Mouse (Mus musculus) E14TG2a.4 (cell line): ENCODE results near the gene Hyal3.

Source experiments
- H3K27me3 ChIP-seq: 2 replicates; pipeline ENCODE4 v1.6.1; 2014; ENCODE audit warnings: low read length, control low read depth; ENCODE audit not compliant: insufficient read depth
- H3K36me3 ChIP-seq: 2 replicates; pipeline ENCODE4 v1.6.1; 2014; ENCODE audit warnings: low read length, control low read depth; ENCODE audit not compliant: insufficient read depth
- H3K4me1 ChIP-seq: replicated peaks from 2 replicates; pipeline ENCODE4 v1.6.1; 2014; ENCODE audit warnings: low read depth, low read length, control low read depth
- H3K4me3 ChIP-seq: replicated peaks from 2 replicates; pipeline ENCODE4 v1.5.1; 2014; ENCODE audit warnings: mild to moderate bottlenecking, low read length
- H3K9me3 ChIP-seq: 2 replicates; pipeline ENCODE4 v1.6.1; 2014; ENCODE audit warnings: low read length, control low read depth
- CTCF ChIP-seq: conservative IDR thresholded peaks from 2 replicates; pipeline ENCODE4 v1.5.1; 2014; ENCODE audit warnings: low read length
- NANOG ChIP-seq: IDR thresholded peaks from 2 replicates; pipeline ENCODE4 v1.6.1; 2014; ENCODE audit warnings: borderline replicate concordance, low read length, mixed read lengths
- POU5F1 ChIP-seq: IDR thresholded peaks from 2 replicates; pipeline ENCODE4 v1.6.1; 2014; ENCODE audit warnings: low read length, borderline replicate concordance

The Hyal3 gene

DNA sequence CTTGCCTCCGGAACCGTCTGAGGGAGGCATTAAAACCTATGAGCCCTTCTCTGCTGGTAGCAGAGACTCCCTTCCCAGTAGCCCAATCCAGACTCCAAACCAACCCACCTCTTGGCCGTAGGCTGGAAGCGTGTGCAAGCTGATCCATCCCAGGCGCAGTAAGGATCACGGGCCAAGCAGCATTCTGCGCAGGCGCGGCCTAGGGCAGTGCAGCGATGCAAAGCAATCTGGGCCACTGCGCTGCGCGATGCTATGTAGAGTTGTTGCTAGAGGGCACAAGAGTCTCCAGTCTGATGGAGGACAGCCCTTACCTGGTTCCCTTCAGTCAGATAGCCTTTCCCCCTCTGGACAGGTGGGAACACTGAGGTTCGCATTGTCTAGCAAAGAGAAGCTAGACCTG is 19.2 kb downstream of the Hyal3 start:
- no peak for TF ChIP-seq POU5F1
- no peak for TF ChIP-seq NANOG
- TF ChIP-seq CTCF = no peak
- Histone ChIP-seq H3K4me3 (peak overlapping the region; percentile 72), H3K9me3 (no peaks in the 10 kb centered on the region), H3K27me3 (peaks cover 90% of the 10 kb centered on the region), H3K36me3 (peaks cover 10% of the 10 kb centered on the region), H3K4me1 (peaks cover 67% of the 10 kb centered on the region)

DNA sequence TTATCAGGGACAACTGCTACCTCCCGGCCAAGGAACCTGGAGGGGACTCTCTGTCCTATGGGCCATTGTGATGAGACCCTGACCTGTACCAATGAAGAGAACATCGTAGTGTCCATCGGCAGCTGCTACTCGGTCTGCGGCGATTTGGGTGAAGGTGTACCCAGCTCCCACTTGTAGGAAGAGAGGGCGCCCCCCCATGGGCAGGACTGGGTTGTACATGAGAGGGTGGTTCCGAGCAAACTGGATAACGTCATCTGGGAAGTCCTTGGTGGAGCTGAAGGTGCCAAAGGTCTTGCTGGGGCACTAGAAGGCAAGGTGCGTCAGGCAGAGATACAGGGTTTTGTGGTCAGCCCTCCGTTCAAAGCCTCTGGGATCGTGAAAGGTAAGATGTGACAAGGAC is 20.1 kb downstream of the Hyal3 start:
- peaks cover 71% of the 10 kb centered on the region for H3K4me1 ChIP-seq
- peaks cover 4% of the 10 kb centered on the region; the same call in 1 of the 2 replicates for H3K36me3 ChIP-seq
- H3K4me3 ChIP-seq = no peak overlapping the region
- peaks cover 94% of the 10 kb centered on the region for H3K27me3 ChIP-seq
- H3K9me3 ChIP-seq = no peaks in the 10 kb centered on the region
- peak; percentile 36 for TF ChIP-seq CTCF
- TF ChIP-seq NANOG = no peak

GRCm38 (mm10) chr9:107601275-107601674 is 20.7 kb downstream of the Hyal3 start:
- no peak for TF ChIP-seq CTCF
- TF ChIP-seq NANOG = no peak
- TF ChIP-seq POU5F1 = no peak
- peaks cover 94% of the 10 kb centered on the region for H3K27me3 ChIP-seq
- H3K36me3 ChIP-seq = no peaks in the 10 kb centered on the region; the same call in 1 of the 2 replicates
- H3K9me3 ChIP-seq = no peaks in the 10 kb centered on the region
- H3K4me1 ChIP-seq = peaks cover 76% of the 10 kb centered on the region
- H3K4me3 ChIP-seq = no peak overlapping the region

- no peak overlapping the region for H3K4me3 ChIP-seq
- no peaks in the 10 kb centered on the region for H3K36me3 ChIP-seq
- H3K9me3 ChIP-seq = no peaks in the 10 kb centered on the region
- peaks cover 93% of the 10 kb centered on the region for H3K27me3 ChIP-seq
- no peak for TF ChIP-seq POU5F1
- TF ChIP-seq CTCF = peak; percentile 94
- peaks cover 85% of the 10 kb centered on the region for H3K4me1 ChIP-seq
Measured at GRCm38 (mm10) chr9:107602068-107602648, 21.5 kb downstream of the Hyal3 start.

DNA sequence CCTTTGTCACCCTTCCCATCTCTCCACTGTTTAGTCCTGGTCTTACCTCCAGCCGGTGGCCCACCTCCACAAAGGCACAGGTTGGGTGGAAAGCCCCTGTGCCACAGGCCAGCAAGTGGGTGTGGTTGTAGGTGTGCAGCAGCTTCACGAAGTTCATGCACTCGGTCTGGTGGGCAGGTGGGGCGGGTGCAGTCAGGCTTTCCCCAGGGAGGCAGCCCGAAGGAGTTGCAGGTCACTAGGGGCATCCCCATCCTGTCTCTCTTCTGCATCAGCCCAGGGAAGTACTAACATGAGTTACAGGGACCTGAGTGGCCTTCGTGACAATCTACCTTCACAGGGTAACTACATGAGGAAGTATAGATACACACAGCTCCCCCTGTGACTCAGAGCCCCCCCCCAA is 22.6 kb downstream of the Hyal3 start:
- Histone ChIP-seq H3K36me3 (no peaks in the 10 kb centered on the region), H3K9me3 (no peaks in the 10 kb centered on the region), H3K27me3 (peaks cover 91% of the 10 kb centered on the region), H3K4me3 (no peak overlapping the region), H3K4me1 (peaks cover 94% of the 10 kb centered on the region)
- TF ChIP-seq POU5F1 = no peak
- no peak for TF ChIP-seq NANOG
- TF ChIP-seq CTCF = no peak

GRCm38 (mm10) chr9:107605041-107605661 is 24.5 kb downstream of the Hyal3 start:
- Histone ChIP-seq H3K4me1 (peaks cover 94% of the 10 kb centered on the region), H3K4me3 (peak overlapping the region; percentile 71), H3K9me3 (no peaks in the 10 kb centered on the region), H3K27me3 (peaks cover 85% of the 10 kb centered on the region), H3K36me3 (no peaks in the 10 kb centered on the region)
- TF ChIP-seq NANOG (no peak), CTCF (no peak), POU5F1 (no peak)

DNA sequence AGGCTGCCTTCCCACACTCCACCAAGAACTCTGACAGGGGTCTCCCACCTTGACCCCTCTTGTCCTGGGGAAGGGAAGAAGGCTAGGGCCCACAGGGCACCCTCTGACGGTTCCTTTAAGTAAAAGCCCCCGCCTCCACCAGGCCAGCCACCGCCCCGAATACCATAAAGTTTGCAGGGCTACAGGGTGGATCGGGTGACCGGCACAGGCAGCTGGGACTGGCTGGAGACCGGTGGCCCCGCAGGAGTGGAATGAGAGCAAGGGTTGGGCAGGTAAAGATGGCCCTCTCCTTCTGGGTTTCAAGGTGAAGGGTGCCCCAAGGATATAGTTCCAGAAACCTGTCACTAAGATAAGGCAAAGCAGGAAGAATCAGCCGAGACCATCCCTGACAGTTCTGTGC is 26.0 kb downstream of the Hyal3 start:
- Histone ChIP-seq H3K27me3 (peaks cover 77% of the 10 kb centered on the region), H3K36me3 (no peaks in the 10 kb centered on the region), H3K4me3 (peak overlapping the region; percentile 45; the same call in 1 of the 2 replicates), H3K9me3 (no peaks in the 10 kb centered on the region), H3K4me1 (peaks cover 95% of the 10 kb centered on the region)
- TF ChIP-seq POU5F1 (no peak), NANOG (no peak), CTCF (no peak)

GRCm38 (mm10) chr9:107607036-107607435 is 26.4 kb downstream of the Hyal3 start:
- TF ChIP-seq NANOG (no peak), POU5F1 (no peak), CTCF (no peak)
- no peaks in the 10 kb centered on the region for H3K36me3 ChIP-seq
- peaks cover 79% of the 10 kb centered on the region for H3K27me3 ChIP-seq
- no peaks in the 10 kb centered on the region for H3K9me3 ChIP-seq
- H3K4me3 ChIP-seq = no peak overlapping the region
- H3K4me1 ChIP-seq = peaks cover 96% of the 10 kb centered on the region
